Mouse (Mus musculus): Measurements from ENCODE around the gene Alg5.
"Not testable (repeated sequence)": the region's sequence is repeated elsewhere in the genome, so short reads cannot be mapped to it uniquely, and the experiment has no call there.

The Alg5 gene

DNA sequence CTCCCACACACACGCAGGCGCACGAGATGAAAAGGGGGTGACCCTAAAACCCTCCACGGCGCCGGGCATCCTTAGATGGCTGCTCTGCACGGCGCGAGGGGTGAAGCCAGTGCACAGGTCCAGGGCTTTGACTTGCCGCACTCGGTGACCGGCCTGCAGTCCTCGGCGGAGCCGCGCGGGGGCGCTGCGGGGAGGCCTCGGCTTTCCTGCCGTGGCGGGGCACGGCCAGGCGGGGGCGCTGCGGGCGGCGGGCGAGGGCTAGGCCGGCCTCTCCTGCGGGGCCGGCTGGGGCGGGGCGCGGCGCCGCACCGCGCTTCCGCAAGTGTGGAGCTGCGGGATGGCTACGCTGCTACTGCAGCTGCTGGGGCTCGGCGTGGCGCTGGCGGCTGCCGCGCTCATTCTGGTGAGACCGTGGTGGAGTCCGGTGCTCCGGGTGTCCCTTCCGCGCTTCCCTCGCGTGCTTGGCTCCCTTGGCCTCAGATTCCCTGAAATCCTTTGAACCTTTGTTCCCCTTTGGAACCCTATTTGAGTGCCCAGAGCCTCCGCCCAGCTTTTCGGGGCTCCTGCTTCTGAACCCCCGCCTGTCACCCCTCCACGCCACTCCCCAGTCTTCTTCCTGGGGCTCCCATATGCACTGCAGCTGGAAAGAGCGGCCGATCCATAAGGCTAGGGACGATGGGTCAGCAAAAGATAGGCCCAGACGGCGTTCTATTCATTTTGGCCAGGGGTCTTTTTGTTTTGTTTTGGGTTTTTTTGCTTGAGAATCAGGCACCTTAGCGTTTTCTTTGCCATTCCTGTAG lies at the start of gene Alg5, which contains the start of gene Exosc8:
Alg5 (plus strand) TSS at position 293 of the 800 bp plus-strand sequence.
Exosc8 (minus strand) TSS at position 147 of the 800 bp plus-strand sequence.
- DNase-seq, result peak; percentile 92 to 94

DNA sequence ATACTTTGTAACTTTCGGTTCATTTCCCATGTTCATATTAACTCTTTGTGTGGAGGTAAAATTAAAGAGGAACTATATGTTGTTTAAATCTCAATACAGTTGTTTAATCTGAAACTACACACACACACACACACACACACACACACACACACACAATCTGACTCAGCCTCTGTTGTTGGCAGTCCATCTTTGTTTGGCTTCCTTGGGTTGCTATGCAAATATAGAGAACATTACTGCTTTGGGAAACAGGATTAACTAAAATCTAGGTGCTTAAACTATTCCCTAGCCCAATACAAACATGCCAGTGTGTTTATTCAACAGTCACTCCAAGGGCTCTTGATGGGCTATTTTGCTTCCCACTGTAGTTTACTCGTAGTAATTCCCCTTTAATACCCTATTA lies 48.1 kb upstream of the Alg5 start:
- no peak for DNase-seq

DNA sequence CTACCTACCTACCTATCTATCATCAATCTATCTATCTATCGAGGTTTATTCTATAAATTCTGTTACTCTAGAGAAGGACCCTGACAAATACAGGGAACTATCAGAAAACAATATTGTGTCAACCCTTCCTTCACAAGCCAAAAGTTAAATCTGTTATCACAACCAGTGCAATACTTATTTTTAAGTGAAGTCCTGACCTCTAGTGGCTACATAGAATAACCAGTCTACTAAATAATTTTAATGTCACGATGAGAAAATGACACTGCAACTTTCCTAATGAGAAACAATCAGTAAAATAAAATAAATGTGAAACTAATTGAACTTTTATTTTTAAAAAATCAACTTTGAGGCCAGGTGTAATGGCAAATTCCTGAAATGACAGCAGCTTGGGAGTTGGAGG lies 46.2 kb upstream of the Alg5 start:
- DNase-seq, result no peak

DNA sequence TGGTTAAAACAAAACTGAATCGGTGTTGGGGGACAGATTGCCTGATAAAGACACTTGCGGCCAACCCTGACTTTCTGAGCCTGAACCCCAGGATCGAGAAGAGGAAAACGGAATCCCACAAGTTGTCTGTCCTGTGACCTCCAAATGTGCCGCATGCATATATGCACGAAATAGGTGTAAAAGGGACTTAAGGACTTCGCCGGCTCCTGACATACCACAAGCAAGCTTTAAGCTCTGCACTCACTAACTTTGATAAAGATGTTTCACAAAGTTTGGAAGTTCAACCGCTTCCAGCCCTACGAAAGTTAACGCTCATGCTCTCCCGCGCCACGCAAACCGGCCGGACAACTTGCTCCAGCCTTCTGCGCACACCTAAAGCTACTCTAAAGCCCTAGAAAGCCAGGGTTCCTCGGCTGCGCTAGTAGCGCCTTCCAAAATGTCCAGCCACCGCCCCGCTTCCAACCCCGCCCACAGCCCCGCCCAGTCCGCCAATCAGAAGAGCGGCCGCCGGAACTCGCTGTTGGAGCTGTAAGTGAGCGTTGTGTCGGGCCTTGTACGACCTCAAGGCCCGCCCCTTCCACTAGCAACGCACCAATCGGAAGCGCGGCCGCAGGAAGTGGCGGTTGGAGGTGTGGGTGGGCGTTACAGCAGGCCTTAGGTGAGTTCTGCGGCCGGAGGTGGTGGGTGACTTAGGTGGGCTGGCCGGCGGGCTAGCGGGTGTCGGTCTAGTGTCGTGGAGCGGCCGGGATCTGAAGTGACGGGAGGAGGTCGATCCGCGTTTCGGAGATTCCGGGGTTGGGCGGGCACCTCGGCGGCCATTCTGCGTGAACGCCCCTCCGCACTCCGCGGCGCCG lies 42.9 kb upstream of the Alg5 start, which contains the start of gene Supt20:
Supt20 (plus strand) TSS at position 606 of the 854 bp plus-strand sequence.
- DNase-seq, result peak; percentile 96 to 97

DNA sequence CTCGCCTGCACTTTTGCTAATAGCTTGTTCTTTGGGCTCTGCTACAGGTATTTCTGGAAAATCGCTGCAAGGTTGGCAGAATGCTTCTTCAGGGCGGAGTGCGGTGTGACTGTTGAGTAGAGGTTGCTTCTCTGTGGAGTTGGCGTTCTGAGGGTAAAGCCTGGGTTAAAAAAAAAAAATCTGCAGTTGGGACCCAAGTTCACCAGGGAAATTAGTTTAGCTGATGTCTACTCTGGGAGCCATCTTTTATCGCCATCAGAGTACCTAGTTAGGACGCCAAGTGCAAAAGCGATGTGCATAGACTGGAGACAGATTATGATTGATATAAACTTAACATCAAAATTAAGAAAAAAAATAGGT lies 42.3 kb upstream of the Alg5 start:
- DNase-seq, result no peak

DNA sequence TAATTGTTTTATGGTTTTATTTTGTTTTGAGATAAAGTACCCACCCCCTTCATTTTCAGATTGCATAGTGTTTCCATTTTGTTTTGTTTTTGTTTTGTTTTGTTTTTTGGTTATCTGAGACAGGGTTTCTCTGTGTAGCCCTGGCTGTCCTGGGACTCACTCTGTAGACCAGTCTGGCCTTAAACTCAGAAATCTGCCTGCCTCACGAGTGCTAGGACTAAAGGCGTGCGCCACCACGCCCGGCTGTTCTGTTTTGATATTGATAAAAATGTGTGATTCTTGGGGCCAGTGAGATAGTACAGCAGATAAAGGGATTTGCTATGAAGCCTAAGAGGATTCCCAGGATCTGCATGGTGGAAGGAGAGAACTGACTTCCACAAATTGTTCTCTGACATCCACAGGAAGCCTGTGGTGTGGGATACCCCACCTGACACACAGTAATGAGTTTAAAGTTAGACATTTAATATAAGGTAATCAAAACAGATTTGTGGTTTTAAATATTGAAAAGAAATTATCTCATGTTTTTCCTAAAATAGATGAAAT lies 35.5 kb upstream of the Alg5 start:
- no peak for DNase-seq

DNA sequence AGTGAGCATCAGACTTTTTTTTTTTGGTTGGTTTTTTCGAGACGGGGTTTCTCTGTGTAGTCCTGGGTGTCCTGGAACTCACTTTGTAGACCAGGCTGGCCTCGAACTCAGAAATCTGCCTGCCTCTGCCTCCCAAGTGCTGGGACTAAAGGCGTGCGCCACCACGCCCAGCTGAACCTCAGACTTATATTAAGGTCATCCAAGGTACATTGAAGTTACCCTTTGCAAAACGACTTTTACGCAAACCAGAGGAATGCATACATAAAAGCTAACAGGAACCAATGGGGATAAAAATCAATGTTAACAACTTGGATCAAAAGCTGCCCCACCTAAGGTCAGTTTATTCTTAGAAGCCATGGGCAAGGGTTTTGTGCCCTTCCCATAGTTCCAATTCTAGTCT lies 31.2 kb upstream of the Alg5 start:
- not testable (repeated sequence) for DNase-seq

DNA sequence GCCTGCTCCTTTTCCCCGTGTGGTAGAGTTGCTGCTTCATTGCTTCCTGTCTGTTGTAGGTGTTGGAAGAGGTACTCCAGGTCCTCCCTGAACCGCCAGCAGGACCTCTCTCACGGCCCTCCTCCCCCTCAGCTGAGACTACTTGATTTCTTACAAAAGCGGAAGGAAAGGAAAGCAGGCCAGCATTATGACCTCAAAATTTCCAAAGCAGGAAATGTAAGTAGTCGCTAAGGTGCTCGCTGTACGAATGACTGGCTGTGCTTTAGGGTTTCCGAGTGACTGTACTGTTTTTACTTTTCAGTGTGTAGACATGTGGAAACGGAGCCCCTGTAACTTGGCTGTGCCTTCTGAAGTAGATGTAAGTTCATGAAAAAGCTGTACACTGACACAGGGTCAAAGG lies 26.4 kb upstream of the Alg5 start:
- DNase-seq, result no peak

DNA sequence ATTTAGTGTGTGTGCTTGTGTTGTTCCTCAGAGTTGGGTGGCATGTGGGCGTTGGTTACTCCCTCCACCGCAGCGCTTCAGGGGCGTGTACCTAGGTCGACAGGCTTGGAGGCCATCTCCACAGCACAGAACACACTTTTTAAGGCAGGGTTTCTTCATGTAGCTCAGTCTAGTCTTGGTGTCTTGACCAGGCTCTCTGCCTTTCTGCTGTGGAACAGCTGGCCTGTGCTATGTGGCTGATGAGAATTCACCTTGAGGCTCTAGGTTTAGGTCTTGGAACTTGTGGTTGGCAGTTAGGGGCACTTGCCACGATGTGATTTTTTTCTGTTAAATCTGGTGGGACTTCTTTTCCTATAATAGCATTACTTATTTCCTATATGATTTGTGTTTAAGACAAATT lies 21.1 kb upstream of the Alg5 start, which contains the start of gene Gm21958:
Gm21958 (minus strand) TSS at position 101 of the 400 bp plus-strand sequence.
- DNase-seq, result no peak

DNA sequence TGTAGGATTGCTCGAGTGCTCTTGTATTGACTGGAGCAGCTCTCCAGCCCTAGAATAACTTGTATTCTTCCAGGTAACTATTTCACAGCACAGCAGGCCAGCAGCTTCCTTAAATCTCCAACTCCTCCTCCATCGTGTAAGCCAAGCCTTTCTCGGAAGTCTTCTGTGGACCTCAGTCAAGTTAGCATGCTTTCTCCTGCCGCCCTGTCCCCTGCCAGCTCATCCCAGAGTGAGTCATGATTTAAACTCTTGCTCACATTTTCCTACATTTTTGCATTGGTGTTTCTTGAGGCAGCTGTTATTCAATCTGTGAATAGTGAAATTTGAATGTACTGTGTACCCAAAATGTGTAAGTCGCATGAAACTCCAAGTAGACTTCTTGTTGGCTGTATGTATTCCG lies 19.9 kb upstream of the Alg5 start:
- no peak for DNase-seq

DNA sequence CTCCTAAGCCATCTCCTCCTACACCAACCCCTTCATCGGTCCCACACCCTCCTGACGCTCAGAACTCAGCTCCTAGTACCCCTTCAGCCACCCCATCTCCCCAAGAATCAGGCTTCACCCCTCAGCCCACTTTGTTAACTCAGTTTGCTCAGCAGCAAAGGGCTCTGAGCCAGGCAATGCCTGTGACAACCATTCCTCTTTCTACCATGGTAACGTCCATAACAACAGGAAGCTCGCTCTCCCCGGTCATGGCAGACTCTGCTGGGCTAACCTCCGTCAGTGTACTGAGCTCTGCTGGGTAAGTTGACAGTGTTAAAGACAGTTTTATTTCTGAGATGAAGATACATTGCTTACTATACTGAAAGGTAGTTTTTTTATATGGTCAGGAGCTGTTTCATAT lies 18.0 kb upstream of the Alg5 start:
- no peak for DNase-seq

DNA sequence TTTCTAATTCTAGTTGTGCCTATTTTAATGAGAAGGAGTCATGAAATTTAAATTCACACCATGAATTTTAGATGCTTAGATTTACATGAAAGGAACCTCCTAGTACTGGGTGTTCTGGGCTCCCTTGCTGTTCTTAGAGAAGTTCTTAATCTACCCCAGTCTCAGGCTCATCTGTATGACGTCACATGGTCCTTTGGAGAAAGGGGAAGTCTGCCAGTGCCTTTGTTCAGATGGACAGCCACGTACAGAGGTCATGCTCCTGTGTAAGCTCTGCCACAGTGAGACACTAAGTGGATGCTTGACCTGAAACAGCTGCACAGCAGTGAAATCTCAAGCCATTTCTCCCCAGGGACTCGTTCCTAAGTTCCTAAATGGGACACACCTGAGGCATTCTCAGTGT lies 16.4 kb upstream of the Alg5 start:
- DNase-seq, result no peak

DNA sequence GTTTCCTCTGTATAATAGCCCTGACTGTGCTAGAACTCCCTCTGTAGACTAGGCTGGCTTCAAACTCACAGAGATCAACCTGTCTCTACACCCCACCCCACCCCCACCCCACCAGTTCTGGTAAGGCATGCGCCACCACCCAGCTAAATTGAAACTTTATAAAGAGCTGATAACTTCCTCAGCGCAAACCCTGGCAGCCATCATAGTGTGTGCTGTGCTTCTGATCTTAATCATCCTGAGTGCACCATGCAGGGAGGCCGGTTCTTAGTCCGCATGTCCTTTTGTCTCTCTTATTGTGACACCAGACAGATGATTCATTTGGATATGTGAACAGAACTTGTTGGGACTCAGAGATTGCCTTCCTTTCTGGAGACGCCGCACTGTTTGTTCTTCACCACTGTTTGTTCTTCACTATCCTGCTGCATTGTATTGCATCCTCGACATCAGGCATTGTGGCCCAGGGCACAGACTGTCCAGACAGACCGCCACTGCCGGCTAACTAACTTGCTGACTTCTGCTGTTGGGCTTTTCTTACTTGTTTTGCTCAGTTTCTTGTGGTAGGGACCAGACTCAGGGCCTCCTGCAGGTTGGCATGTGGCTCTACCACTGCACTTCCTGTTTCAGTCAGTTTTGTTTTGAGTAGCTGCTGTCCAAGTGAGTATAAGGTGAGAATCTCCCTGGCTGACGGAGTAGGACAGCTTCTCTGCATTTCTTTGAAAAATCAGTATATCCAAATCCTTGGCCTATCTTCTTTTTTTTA lies 11.4 kb upstream of the Alg5 start:
- DNase-seq, result no peak

DNA sequence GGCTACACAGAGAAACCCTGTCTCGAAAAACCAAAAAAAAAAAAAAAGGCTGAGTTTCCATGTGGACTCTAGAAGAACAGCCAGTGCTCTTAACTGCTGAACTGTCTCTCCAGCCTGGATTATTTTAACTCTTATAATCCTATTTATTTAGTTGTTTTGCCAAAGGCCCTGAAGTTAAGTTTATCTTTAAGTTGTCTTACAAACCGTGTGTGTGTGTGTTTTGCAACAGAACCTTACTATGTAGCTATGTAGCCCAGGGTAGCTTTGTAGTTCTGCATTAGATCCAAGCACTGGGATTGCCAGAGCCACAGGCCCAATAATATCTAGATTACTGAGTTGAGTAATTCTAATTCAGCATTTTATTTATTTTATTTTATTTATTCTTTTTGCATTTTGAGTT lies 10.0 kb upstream of the Alg5 start:
- DNase-seq, result no peak

DNA sequence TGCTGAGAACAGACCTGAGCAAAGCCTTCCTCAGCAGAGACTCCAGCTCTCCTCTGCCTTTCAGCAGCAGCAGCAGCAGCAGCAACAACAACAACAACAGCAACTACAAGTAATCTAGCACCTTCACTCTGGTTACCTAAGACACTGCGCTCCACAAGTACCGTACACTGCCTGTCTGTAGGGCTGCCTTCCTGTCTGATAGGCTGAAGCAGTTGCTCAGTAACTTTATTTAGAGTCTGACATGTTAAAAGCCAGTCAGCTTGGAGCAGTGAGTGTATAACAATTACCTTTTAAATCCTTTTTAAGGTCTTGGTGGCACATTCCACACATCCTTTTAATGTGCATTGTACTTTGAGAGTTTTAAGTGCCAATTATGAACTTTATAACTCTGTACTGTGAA lies 7.8 kb upstream of the Alg5 start:
- DNase-seq, result no peak

DNA sequence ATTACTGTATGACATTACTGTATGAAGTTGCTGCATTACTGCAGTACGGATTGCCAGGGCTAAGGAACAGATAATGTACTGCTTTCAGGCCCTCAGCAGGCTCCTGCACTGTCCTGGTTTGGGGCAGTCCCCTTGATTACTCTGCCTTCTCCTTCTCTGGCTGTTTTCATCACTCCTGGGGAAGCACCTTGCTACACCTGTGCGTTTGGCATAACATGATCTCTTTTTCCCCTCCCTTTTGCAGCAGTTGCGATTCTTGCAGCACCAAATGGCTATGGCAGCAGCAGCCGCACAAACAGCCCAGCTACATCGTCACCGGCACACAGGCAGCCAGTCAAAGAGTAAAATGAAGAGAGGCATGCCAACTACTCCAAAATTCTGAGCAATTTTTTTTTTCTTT lies 7.2 kb upstream of the Alg5 start:
- DNase-seq, result no peak

DNA sequence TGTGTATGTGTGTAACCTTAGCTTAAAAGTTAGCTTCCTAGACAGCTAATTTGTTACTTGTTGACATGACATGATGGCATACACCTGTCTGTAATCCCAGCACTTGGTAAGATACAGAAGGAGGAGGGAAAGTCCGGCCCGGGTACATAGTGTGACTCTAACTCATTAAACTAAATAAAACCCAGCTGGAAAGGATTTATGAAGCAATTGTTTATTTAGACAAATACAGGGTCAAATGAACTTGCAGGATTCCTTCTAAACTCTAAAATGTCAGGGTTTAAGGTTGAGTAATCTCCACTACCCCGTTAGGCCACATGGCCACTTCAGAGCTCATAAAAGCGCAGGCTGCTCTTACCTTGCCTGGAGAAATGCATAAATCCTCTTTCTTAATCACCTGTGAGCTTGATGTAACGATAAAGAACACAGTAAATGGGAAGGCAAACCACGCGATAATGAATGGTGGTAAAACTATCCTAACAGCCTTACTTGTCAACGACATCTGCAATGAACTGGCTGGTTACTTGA lies 3.7 kb upstream of the Alg5 start:
- no peak for DNase-seq

DNA sequence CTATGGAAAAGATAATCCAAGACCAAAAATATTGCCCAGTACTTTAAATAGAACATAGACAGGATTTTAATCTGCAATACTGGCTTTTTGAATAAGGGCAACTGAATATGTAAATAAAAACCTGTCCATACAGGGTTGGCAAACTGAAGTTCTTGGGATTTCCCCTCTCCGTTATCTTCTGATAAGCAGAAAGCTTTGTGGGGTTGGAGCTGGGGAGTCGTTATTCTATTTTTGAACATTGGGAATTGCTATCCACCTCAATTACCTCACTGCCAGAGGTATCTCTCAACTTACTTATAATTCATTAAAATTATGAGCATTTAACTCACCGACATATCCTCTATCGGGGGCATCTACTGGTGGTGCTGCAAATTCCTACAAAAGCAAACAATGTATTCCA lies 3.0 kb upstream of the Alg5 start:
- no peak for DNase-seq

DNA sequence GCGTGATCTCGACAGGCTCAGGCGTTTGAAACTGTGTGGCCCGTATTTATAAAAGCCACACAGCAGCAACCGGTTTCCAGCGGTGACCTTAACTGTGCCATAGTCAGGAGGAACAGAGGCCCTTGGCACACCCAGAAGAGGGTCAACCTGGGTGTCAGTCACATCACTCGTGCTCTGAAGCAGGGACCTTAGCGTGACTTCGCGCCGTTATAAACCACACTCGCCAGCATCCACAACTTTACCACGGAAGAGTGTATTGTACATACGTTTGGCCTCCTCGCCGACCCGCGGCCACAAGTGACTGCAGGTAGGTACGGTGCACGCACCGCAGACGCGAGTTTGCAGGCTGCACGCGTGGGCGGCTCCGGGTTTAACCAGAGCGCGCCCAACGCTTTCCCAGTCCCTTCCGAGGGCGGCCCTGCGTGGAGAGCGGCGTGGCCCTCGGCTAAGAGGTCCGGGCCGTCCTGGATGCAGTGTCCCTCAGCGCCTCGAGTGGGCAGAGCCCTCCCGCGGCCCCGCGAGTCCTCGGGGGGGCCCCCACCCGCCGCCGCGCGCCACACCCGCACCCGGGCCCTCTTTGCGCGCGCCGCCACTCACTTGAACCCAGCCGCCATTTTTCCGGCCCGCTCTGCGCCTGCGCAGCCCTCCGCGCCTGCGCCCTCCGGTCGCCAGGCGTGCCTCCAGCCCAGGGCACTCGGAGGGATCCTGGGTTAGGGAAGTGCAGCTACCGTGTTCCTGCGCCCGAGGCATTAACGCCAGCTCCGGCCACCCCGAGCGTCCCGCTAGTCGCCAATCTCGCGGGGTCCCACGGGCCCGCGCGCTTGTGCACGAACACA lies 710 bp upstream of the Alg5 start:
- peak; percentile 92 to 95 for DNase-seq

DNA sequence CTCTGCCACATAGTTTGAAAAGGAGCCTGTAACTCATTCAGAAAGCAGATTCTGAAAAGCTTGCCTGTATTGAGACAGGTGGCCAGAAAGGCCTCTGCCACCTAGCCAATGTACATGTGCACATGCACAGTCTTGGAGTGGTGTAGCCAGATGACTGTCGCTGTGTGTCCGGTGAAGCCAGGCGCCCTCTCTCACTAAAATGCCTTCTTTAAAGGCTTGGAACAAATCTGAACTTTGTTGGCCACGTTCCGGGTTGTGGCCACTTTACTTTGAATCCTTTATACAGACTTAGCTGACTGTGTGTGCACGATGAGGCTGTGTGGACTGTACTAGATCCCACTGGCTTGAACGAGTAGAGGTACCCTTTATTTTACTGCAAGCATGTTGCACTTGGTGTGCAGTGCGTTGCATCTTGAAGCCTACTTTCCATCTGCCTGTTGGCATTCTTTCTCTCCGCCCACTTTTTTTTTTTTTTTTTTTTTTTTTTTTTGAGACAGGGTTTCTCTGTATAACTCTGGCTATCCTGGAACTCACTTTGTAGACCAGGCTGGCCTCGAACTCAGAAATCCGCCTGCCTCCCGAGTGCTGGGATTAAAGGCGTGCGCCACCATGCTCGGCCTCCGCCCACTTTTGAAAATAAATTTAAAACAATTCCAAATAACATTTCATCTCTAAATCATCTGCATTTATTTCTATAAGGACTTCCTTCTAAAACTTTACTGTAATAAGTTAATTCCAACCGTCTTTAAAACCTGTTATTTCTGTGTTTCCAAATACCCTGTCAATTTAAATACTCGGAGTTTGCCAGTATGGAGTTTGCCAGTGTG lies 975 bp downstream of the Alg5 start:
- peak; percentile 24 to 47 for DNase-seq

DNA sequence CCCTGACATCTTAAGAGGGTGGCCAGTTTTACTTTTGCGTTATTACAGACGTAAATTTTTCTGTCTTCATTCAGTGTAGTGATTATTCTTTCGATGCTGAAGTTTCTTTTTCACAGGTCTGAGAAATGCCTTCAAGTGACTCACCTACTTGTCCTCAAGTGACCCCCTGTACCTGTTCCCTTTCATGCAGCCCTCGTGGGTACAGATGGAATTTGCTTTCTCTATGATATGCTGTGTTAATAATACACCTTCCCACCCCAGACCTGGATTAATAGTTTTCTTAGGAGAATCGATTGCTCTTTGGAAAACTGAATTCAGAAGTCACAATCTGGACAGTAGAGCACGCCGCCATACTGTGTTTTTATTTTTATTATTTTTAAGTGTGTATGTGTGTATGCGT lies 2.0 kb downstream of the Alg5 start:
- DNase-seq, result no peak

Data from kidney, postnatal 4 days (tissue).